11 mouse cellular contexts compared by ENCODE assay signal in genomic region chr6:72100939-72101338, GRCm38 (mm10). TPM values are rescaled to one million over a fixed set of nuclear protein-coding genes. Genes with fewer than 3 reads are reported as not detected.
DNase-seq lines count a peak whose midpoint lies in the region; ATAC-seq and TF ChIP-seq lines count a peak whose summit lies in the region.
"Had no signal": no experiment of that assay in that cellular context is flagged by ENCODE, and none has a peak within 500 bp of the region (broad histone marks: within the 10 kb centered on the region; RNA-seq: fewer than 3 reads in every experiment).

No protein-coding gene starts in this region.

- H3K36me3 ChIP-seq in embryonic facial prominence, embryonic 13.5 days, result no peaks in the 10 kb centered on the region
- no peaks in the 10 kb centered on the region for H3K36me3 ChIP-seq in embryonic facial prominence, embryonic 10.5 days (replicated peaks)
- H3K36me3 ChIP-seq in liver, postnatal 0 days (replicated peaks; ENCODE audit: insufficient read depth, low read length), result peaks cover 20% of the 10 kb centered on the region
- H3K36me3 ChIP-seq: midbrain, embryonic 15.5 days had no signal

- no peak overlapping the region for H3K9ac ChIP-seq in embryonic facial prominence, embryonic 13.5 days
- H3K9ac ChIP-seq in liver, postnatal 0 days (replicated peaks), result peak overlapping the region; percentile 67
- H3K9ac ChIP-seq: forebrain, embryonic 13.5 days; midbrain, embryonic 15.5 days had no signal

- H3K27me3 ChIP-seq in embryonic facial prominence, embryonic 13.5 days, result no peaks in the 10 kb centered on the region
- no peaks in the 10 kb centered on the region for H3K27me3 ChIP-seq in embryonic facial prominence, embryonic 10.5 days (replicated peaks; ENCODE audit: low read depth, poor library complexity, severe bottlenecking)
- no peaks in the 10 kb centered on the region for H3K27me3 ChIP-seq in liver, postnatal 0 days (ENCODE audit: insufficient read depth, low read length)
- H3K27me3 ChIP-seq: forebrain, embryonic 13.5 days; midbrain, embryonic 15.5 days had no signal

- no peak for TF ChIP-seq EP300 in liver, postnatal 0 days (IDR thresholded peaks at IDR 0.05; ENCODE audit: low read depth)

- H3K4me3 ChIP-seq in embryonic facial prominence, embryonic 13.5 days, result no peak overlapping the region
- no peak overlapping the region for H3K4me3 ChIP-seq in embryonic facial prominence, embryonic 10.5 days
- peak overlapping the region; percentile 19; the same call in 1 of the 2 replicates for H3K4me3 ChIP-seq in left cerebral cortex, adult 2 months
- H3K4me3 ChIP-seq in liver, postnatal 0 days (ENCODE audit: low read depth, low read length), result peak overlapping the region; percentile 44
- H3K4me3 ChIP-seq: forebrain, embryonic 13.5 days; midbrain, embryonic 15.5 days had no signal

- H3K9me3 ChIP-seq in embryonic facial prominence, embryonic 13.5 days, result no peaks in the 10 kb centered on the region
- no peaks in the 10 kb centered on the region for H3K9me3 ChIP-seq in embryonic facial prominence, embryonic 10.5 days
- H3K9me3 ChIP-seq in liver, postnatal 0 days (ENCODE audit: low read length), result no peaks in the 10 kb centered on the region
- H3K9me3 ChIP-seq: forebrain, embryonic 13.5 days; midbrain, embryonic 15.5 days had no signal

- no peak for DNase-seq in embryonic facial prominence, embryonic 10.5 days (ENCODE audit: low spot score)
- DNase-seq in left cerebral cortex, adult 2 months (ENCODE audit: extremely low spot score in 1 of 2, low spot score in 2 of 2), result no peak
- no peak for DNase-seq in left cerebral cortex, postnatal 4 days
- DNase-seq in ZHBTc4 (ENCODE audit: low read depth, low spot score), result peak; percentile 6
- DNase-seq in liver, postnatal 0 days, result no peak
- no peak for DNase-seq in urinary bladder, postnatal 25 days (ENCODE audit: low spot score)
- DNase-seq in right cerebral cortex, adult 18-20 months, result no peak
- DNase-seq: kidney, postnatal 10 days had no signal

- no peak overlapping the region; the same call in 1 of the 2 replicates for H3K4me2 ChIP-seq in embryonic facial prominence, embryonic 13.5 days
- peak overlapping the region; percentile 83 for H3K4me2 ChIP-seq in liver, postnatal 0 days (ENCODE audit: low read depth, low read length)
- H3K4me2 ChIP-seq: forebrain, embryonic 13.5 days; midbrain, embryonic 15.5 days had no signal

- intact Hi-C loops in left cerebral cortex, adult 2 months (cut with DNase I), result no loop called here
- intact Hi-C loops in left cerebral cortex, postnatal 4 days (cut with DNase I), result no loop called here

- 83% methylated on average over 8 of the region's 8 CpGs for WGBS in embryonic facial prominence, embryonic 13.5 days
- WGBS in embryonic facial prominence, embryonic 10.5 days, result 82% methylated on average over 8 of the region's 8 CpGs
- WGBS in liver, postnatal 0 days (ENCODE audit: insufficient replicate concordance), result 34% methylated on average over 8 of the region's 8 CpGs

- 0 out of 2 replicates have a peak overlapping the region, but pooled peaks have one; percentile 28 for H3K27ac ChIP-seq in embryonic facial prominence, embryonic 13.5 days
- no peak overlapping the region for H3K27ac ChIP-seq in embryonic facial prominence, embryonic 10.5 days (replicated peaks)
- H3K27ac ChIP-seq in left cerebral cortex, adult 2 months, result peak overlapping the region; percentile 4; the same call in 1 of the 2 replicates
- peak overlapping the region; percentile 97 for H3K27ac ChIP-seq in liver, postnatal 0 days (ENCODE audit: low read depth)
- H3K27ac ChIP-seq: forebrain, embryonic 13.5 days; midbrain, embryonic 15.5 days had no signal

- TF ChIP-seq CTCF in left cerebral cortex, adult 2 months (IDR thresholded peaks at IDR 0.05), result no peak
- no peak for TF ChIP-seq CTCF in liver, postnatal 0 days (IDR thresholded peaks at IDR 0.05; ENCODE audit: low read depth)

- H3K4me1 ChIP-seq in embryonic facial prominence, embryonic 13.5 days, result peaks cover 33% of the 10 kb centered on the region
- H3K4me1 ChIP-seq in embryonic facial prominence, embryonic 10.5 days, result peaks cover 48% of the 10 kb centered on the region
- peaks cover 70% of the 10 kb centered on the region for H3K4me1 ChIP-seq in liver, postnatal 0 days (ENCODE audit: insufficient read depth)

- no peak for ATAC-seq in embryonic facial prominence, embryonic 13.5 days (ENCODE audit: insufficient number of reproducible peaks, insufficient read depth, low FRiP score, low TSS enrichment, low read depth)
- no peak for ATAC-seq in liver, postnatal 0 days
- ATAC-seq: forebrain, embryonic 13.5 days; midbrain, embryonic 15.5 days had no signal

RNA-seq across cellular contexts. Expression of gene St3gal5, which starts 3.5 kb away (rescaled TPM):
- polyA plus RNA-seq in embryonic facial prominence, embryonic 13.5 days (2015; fragmentation: Nextera tagmentation; extraction: Ambion mirVana), result 18.5 and 22.8 TPM in 2 replicates
- polyA plus RNA-seq in embryonic facial prominence, embryonic 10.5 days (2016; fragmentation: Nextera tagmentation; extraction: Ambion mirVana), result 32.2 and 32.6 TPM in 2 replicates
- 100 to 1,000 TPM; 162 to 163 TPM for total RNA-seq in left cerebral cortex, adult 2 months (2021)
- 10 to 100 TPM; 55.3 to 63.6 TPM for total RNA-seq in left cerebral cortex, postnatal 4 days (2021)
- polyA plus RNA-seq in liver, postnatal 0 days (2015; fragmentation: Nextera tagmentation; extraction: Ambion mirVana), result 175 and 212 TPM in 2 replicates

Comparison
In these comparisons a context has a peak if more than half of its experiments do, and no peak if none do; other contexts are left out.
1. H3K4me3 ChIP-seq: peak in left cerebral cortex, adult 2 months (single experiment) and liver, postnatal 0 days (single experiment); none in embryonic facial prominence, embryonic 13.5 days (single experiment) and embryonic facial prominence, embryonic 10.5 days (single experiment).